Mouse (Mus musculus) ZHBTc4 (cell line): ENCODE measurements around the gene Psg19.

Source experiments
- DNase-seq: peaks from one replicate; pipeline ENCODE4 v3.0.0-alpha.2; 2011; ENCODE audit warnings: low read depth, low spot score

Gene Psg19

DNA sequence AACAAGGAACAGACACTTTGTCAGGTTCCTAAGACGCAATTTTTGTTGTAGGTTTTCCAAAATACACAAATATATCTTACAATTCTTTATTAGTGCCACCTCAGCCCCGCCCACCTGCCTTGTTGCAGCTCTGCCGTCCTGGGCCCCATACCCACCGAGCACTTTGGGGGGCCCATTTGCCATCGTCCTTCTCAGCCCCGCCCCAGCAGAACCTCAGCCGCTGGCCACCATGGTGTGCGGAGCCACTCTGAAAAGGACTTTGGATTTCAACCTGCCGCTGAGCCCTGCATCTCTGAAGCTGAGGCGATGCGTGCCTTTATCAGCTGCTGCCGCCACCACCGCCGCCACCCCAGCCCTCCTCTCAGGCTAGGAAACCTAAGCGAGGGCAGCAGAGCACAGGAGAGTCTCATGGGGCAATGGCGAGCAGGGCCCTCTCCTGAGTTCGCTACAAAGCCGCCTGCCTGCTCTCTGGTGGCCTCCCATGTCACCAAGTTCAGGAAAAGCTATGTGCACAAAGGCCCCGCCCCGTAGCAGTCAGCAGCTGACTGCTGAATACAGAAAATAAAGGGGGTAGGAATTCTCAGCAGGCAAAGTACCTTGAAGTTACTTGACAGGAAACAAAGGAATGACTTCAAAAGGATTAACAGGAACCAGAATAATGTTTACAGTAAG is 52.0 kb downstream of the Psg19 start:
- peak; percentile 93 for DNase-seq
